Mouse (Mus musculus) heart, postnatal 0 days (tissue): ENCODE measurements at regions not wholly inside any gene's neighbourhood (a gene's known extent, or its start where the extent isn't known, plus 50 kb on each side); places are given as distances from the start of the nearest gene placed in this dataset.

Experiments
- CTCF ChIP-seq: IDR thresholded peaks from 2 replicates; pipeline ENCODE4 v1.5.1; 2016; ENCODE audit warnings: antibody characterized with exemption, control low read depth, low read depth
- EP300 ChIP-seq: IDR thresholded peaks from 2 replicates; pipeline ENCODE4 v1.6.1; 2016; ENCODE audit warnings: antibody characterized with exemption, low read depth

DNA sequence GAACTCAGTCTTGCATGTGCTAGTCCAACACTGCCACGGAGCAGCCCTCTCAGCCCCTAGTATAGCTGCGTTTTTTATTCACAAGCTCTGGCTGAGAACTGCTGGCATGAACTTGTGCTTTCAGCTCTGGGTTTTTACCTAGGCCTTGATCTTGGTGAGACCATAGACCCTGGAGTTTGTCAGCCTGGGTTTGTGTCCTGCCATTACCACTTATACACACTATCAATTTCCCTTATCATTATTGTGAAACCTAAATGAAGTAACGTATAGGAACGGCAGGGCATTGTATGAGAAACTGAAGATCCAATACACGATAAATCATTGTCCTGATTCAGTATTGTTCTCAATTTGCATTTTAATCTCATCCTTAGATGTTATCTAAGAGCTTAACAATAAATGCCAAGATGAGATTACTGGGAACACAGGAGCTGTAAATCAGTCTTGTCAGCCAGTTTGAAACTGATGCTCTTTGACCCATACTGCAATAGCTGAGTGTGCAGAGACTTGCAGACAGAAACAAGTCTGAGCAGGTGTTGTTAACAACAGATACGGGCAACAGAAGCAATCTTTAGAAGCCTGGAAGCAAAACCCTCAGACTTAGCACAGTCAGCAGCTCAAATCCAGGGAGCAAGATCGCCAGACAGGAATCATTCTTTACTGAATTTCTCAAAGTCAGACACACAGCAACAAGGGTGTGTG, 190.7 kb upstream of the Mctp2 start:
- no peak for TF ChIP-seq CTCF
- no peak for TF ChIP-seq EP300
